ENCODE assay signal across 19 mouse cellular contexts in genomic region chr3:105000561-105000960, GRCm38 (mm10). TPM values are rescaled to one million over a fixed set of nuclear protein-coding genes. Genes with fewer than 3 reads are reported as not detected.
DNase-seq lines count a peak whose midpoint lies in the region; ATAC-seq and TF ChIP-seq lines count a peak whose summit lies in the region.
"Had no signal": no experiment of that assay in that cellular context is flagged by ENCODE, and none has a peak within 500 bp of the region (broad histone marks: within the 10 kb centered on the region; RNA-seq: fewer than 3 reads in every experiment).

No protein-coding gene starts in this region.

- no peaks in the 10 kb centered on the region for H3K9me3 ChIP-seq in lung, embryonic 16.5 days (ENCODE audit: control insufficient read depth, low read length)
- H3K9me3 ChIP-seq in hindbrain, embryonic 16.5 days (ENCODE audit: control insufficient read depth, low read length): no peaks in the 10 kb centered on the region
- no peaks in the 10 kb centered on the region for H3K9me3 ChIP-seq in midbrain, embryonic 10.5 days (replicated peaks)
- H3K9me3 ChIP-seq: embryonic facial prominence, embryonic 10.5 days; forebrain, embryonic 10.5 days; limb, embryonic 13.5 days; midbrain, embryonic 13.5 days; stomach, embryonic 15.5 days had no signal

- ATAC-seq in lung, embryonic 16.5 days (ENCODE audit: low read depth): peak; percentile 31; the same call in 1 of the 2 replicates
- ATAC-seq in hindbrain, embryonic 16.5 days: no peak
- ATAC-seq: inflammation-experienced regulatory T-cells, adult 6 months; liver, postnatal 0 days; midbrain, embryonic 13.5 days had no signal

- 23% methylated on average over 8 of the region's 8 CpGs for WGBS in lung, embryonic 16.5 days
- WGBS in hindbrain, embryonic 16.5 days: 89% methylated on average over 8 of the region's 8 CpGs
- 78% methylated on average over 8 of the region's 8 CpGs for WGBS in midbrain, embryonic 10.5 days

- intact Hi-C loops in left cerebral cortex, adult 2 months (cut with DNase I): no loop called here

- H3K36me3 ChIP-seq in lung, embryonic 16.5 days (ENCODE audit: control insufficient read depth, insufficient read depth, low read length): peaks cover 20% of the 10 kb centered on the region
- H3K36me3 ChIP-seq in hindbrain, embryonic 16.5 days (ENCODE audit: control insufficient read depth, insufficient read depth, low read length): peaks cover 20% of the 10 kb centered on the region
- peaks cover 41% of the 10 kb centered on the region for H3K36me3 ChIP-seq in midbrain, embryonic 10.5 days

- TF ChIP-seq CTCF in left cerebral cortex, adult 2 months (IDR thresholded peaks at IDR 0.05): no peak

- no peak overlapping the region for H3K4me3 ChIP-seq in lung, embryonic 16.5 days (ENCODE audit: low read length)
- no peak overlapping the region for H3K4me3 ChIP-seq in hindbrain, embryonic 16.5 days (ENCODE audit: low read length)
- H3K4me3 ChIP-seq in midbrain, embryonic 10.5 days: no peak overlapping the region
- no peak overlapping the region for H3K4me3 ChIP-seq in left cerebral cortex, adult 2 months
- H3K4me3 ChIP-seq: embryonic facial prominence, embryonic 10.5 days; forebrain, embryonic 10.5 days; limb, embryonic 13.5 days; midbrain, embryonic 13.5 days; stomach, embryonic 15.5 days had no signal

- H3K27me3 ChIP-seq in lung, embryonic 16.5 days (ENCODE audit: control insufficient read depth, insufficient read depth, low read depth, low read length): no peaks in the 10 kb centered on the region
- no peaks in the 10 kb centered on the region for H3K27me3 ChIP-seq in hindbrain, embryonic 16.5 days (replicated peaks; ENCODE audit: control insufficient read depth, insufficient read depth, low read length)
- peaks cover 74% of the 10 kb centered on the region for H3K27me3 ChIP-seq in midbrain, embryonic 10.5 days (ENCODE audit: low read depth, poor library complexity, severe bottlenecking)
- H3K27me3 ChIP-seq: limb, embryonic 13.5 days; stomach, embryonic 15.5 days had no signal

- peak overlapping the region; percentile 46 for H3K27ac ChIP-seq in lung, embryonic 16.5 days (ENCODE audit: low read length)
- no peak overlapping the region for H3K27ac ChIP-seq in hindbrain, embryonic 16.5 days (ENCODE audit: low read depth, low read length)
- H3K27ac ChIP-seq in midbrain, embryonic 10.5 days (replicated peaks): no peak overlapping the region
- H3K27ac ChIP-seq in left cerebral cortex, adult 2 months: no peak overlapping the region
- H3K27ac ChIP-seq: embryonic facial prominence, embryonic 10.5 days; forebrain, embryonic 10.5 days; limb, embryonic 13.5 days; midbrain, embryonic 13.5 days had no signal

- H3K4me2 ChIP-seq in lung, embryonic 16.5 days (ENCODE audit: low read depth, low read length): no peak overlapping the region
- H3K4me2 ChIP-seq in hindbrain, embryonic 16.5 days (ENCODE audit: low read length): no peak overlapping the region
- H3K4me2 ChIP-seq: limb, embryonic 13.5 days; midbrain, embryonic 13.5 days; stomach, embryonic 15.5 days had no signal

- DNase-seq in 3134 (ENCODE audit: extremely low read depth, insufficient read length, low spot score): peak; percentile 65
- peak; percentile 99 for DNase-seq in 3T3-L1 (ENCODE audit: low read depth, low spot score)
- peak; percentile 56 for DNase-seq in adrenal gland, postnatal 10 days
- DNase-seq in layer of hippocampus, postnatal 14 days (ENCODE audit: low spot score in 2 of 2): no peak
- no peak for DNase-seq in midbrain, embryonic 10.5 days (ENCODE audit: low spot score)
- DNase-seq in left cerebral cortex, adult 2 months (ENCODE audit: extremely low spot score in 1 of 2, low spot score in 2 of 2): no peak
- DNase-seq: cerebellum, postnatal 25 days; kidney, postnatal 36 days; liver, postnatal 0 days; thymus, postnatal 36 days had no signal

- peaks cover 59% of the 10 kb centered on the region for H3K4me1 ChIP-seq in lung, embryonic 16.5 days (replicated peaks; ENCODE audit: control insufficient read depth, insufficient read depth, low read length)
- no peaks in the 10 kb centered on the region for H3K4me1 ChIP-seq in hindbrain, embryonic 16.5 days (ENCODE audit: control insufficient read depth, insufficient read depth, low read depth, low read length)
- peaks cover 61% of the 10 kb centered on the region for H3K4me1 ChIP-seq in midbrain, embryonic 10.5 days
- H3K4me1 ChIP-seq: stomach, embryonic 15.5 days had no signal

- H3K9ac ChIP-seq in lung, embryonic 16.5 days (ENCODE audit: low read length): no peak overlapping the region
- H3K9ac ChIP-seq in hindbrain, embryonic 16.5 days (ENCODE audit: low read depth, low read length): no peak overlapping the region
- H3K9ac ChIP-seq: limb, embryonic 13.5 days; liver, postnatal 0 days; midbrain, embryonic 13.5 days; stomach, embryonic 15.5 days had no signal

RNA-seq across cellular contexts. Expression of gene Wnt2b, which starts 38.8 kb away (rescaled TPM):
- total RNA-seq in adrenal gland, postnatal 10 days (2021): 10 to 100 TPM in 1 of 2 experiments, 1 to 10 TPM in 1; 9.8 to 11.0 TPM
- polyA plus RNA-seq in lung, embryonic 16.5 days (2015; fragmentation: Nextera tagmentation; extraction: Ambion mirVana): 1.0 and 1.3 TPM in 2 replicates
- under 1 TPM; 0.85 to 0.91 TPM for total RNA-seq in layer of hippocampus, postnatal 14 days (2021)
- polyA plus RNA-seq in hindbrain, embryonic 16.5 days (2015; fragmentation: Nextera tagmentation; extraction: Ambion mirVana): 0.78 and 0.80 TPM in 2 replicates
- 1.3 and 1.4 TPM in 2 replicates for polyA plus RNA-seq in midbrain, embryonic 10.5 days (2016; fragmentation: Nextera tagmentation; extraction: Ambion mirVana)
- total RNA-seq in left cerebral cortex, adult 2 months (2021): 1 to 10 TPM; 2.0 to 2.3 TPM
- total RNA-seq: hematopoietic stem cell, adult 5-6 weeks had no signal

RNA-seq across cellular contexts. Expression of gene Cttnbp2nl, which starts 52.4 kb away (rescaled TPM):
- total RNA-seq in adrenal gland, postnatal 10 days (2021): 10 to 100 TPM; 22.3 to 29.2 TPM
- 36.3 and 38.2 TPM in 2 replicates for polyA plus RNA-seq in lung, embryonic 16.5 days (2015; fragmentation: Nextera tagmentation; extraction: Ambion mirVana)
- total RNA-seq in layer of hippocampus, postnatal 14 days (2021): 10 to 100 TPM; 30.0 to 34.0 TPM
- 40.6 and 49.4 TPM in 2 replicates for polyA plus RNA-seq in hindbrain, embryonic 16.5 days (2015; fragmentation: Nextera tagmentation; extraction: Ambion mirVana)
- 35.0 and 47.1 TPM in 2 replicates for polyA plus RNA-seq in midbrain, embryonic 10.5 days (2016; fragmentation: Nextera tagmentation; extraction: Ambion mirVana)
- total RNA-seq in left cerebral cortex, adult 2 months (2021): 10 to 100 TPM; 23.8 to 27.9 TPM

Comparison
In these comparisons a context has a peak if more than half of its experiments do, and no peak if none do; other contexts are left out.
1. DNase-seq: peak in 3134 (single experiment), 3T3-L1 (single experiment) and adrenal gland, postnatal 10 days (single experiment); none in layer of hippocampus, postnatal 14 days (0 of 2), midbrain, embryonic 10.5 days (single experiment) and left cerebral cortex, adult 2 months (0 of 2).